Mouse (Mus musculus) cerebellum, postnatal 4 days (tissue): ENCODE data around the gene Sez6l.

Source experiments
- DNase-seq, 2 experiments: peaks; one replicate each; pipeline ENCODE4 v3.0.0; 2022; ENCODE audit warnings: low spot score in 2 of 2, mixed read lengths in 1 of 2

Sez6l gene

DNA sequence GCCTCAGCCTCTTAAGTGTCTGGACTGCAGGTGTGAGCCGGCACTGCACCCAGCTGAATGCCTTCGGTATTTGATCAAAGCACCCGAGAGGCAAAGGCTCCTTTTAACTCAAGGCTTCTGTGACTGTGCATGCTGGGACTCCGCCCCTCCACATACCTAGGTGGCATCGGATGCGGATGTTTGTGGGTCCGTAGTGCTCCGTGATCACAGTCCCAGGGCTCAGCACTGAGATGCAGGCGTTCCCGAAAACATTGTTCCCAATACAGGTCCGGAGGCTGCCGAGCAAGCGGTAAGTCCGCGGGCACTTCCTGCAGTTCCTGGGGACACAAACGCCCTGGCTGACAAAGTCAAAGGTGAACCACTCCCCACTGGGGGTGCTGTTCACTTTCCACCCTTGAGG, 186.0 kb downstream of the Sez6l start:
- DNase-seq: peak in 1 of 2 experiments; percentile 19

DNA sequence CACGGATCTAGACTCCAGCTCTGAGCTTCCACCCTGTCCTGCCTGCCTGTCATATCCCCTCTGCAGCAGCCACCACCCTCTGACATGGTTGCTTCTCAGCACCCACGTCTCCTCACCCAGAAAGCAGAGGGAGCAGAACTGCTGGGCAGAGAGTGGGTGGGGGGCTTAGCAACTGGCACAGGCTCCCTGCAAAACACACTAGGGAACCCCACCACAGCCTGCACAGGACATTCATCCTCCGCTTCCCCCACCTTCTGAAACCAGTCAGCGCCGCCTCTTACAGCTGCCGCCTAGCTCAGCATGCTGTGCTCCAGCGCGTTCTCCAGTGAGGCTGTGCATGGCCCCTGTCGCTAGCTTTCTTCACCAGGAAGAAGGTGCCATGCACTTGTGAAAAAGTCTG, 187.6 kb downstream of the Sez6l start:
- DNase-seq: peak in 1 of 2 experiments; percentile 18

DNA sequence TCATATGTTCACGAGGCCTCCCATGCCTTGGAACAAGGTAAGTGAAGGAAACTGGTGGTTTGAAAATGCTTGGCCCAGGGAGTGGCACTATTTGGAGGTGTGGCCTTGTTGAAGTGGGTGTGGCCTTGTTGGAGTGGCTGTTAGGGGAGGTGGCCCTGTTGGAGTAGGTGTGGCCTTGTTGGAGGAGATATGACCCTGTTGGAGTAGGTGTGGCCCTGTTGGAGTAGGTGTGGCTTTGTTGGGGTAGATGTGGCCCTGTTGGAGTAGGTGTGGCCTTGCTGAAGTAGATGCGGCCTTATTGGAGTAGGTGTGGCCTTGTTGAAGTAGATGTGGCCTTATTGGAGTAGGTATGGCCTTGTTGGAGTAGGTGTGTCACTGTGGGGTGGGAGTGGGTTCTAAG, 191.0 kb downstream of the Sez6l start:
- no peak for DNase-seq

DNA sequence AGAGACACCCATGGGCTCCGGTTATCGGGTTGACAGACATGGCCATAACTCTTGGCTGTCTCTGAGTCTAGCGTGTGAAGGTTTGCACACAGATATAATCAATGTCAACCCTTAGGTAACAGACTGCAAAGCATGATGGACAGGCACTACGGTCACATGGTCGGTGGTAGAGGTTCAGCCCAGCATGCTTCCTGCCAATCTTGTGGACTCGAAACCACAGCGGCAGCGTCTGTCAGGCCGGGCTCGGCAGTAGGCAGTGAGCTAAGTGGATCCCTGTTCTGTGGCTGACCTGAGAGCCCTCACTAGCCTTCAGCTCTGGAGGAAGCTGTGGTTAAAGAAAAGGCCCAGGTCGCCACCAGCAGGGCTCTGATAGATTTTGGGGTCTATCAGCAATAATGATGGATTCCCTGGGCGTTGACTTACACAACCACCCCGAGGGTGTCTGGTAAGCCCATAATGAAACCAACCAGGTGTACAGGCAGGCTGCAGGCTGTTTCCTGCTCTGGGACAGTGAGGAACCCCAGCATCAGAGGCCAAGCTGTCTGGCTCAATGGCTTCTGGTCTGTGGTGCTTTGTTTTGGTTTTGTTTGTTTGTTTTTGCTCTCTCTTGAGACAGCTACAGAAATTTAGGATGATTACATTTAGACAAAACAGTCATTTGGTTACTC, 192.0 kb downstream of the Sez6l start:
- no peak for DNase-seq

DNA sequence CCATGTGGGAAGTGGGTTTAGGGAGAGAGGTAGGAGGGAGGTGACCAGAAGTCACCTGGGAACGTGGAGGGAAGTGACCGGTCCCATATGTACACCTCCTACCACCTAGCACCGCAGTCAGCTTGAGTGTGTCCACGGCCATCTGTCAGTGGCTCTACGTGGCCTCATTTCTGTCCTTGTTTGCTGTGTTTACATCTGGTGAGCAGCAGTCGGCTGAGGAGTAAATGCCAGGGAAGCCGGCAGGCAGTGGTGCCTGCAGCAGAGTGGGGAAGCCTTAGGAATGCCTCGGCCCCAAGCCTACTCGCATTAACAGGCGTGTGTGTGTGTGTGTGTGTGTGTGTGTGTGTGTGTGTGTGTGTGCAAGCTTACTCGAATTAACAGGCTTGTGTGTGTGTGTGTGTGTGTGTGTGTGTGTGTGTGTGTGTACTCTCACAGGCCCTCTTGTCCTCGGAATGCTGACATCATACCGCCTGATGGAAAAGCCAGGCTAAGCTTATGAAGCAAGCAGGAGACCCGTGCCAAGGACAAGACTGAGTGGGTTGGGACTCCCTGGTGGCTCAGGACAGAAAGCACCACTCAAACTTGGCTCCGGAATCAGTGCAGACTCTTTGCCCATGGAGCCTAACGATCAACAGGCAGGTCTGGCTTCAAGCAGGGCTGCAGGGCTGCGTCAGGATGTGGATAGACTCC, 194.2 kb downstream of the Sez6l start:
- no peak for DNase-seq

DNA sequence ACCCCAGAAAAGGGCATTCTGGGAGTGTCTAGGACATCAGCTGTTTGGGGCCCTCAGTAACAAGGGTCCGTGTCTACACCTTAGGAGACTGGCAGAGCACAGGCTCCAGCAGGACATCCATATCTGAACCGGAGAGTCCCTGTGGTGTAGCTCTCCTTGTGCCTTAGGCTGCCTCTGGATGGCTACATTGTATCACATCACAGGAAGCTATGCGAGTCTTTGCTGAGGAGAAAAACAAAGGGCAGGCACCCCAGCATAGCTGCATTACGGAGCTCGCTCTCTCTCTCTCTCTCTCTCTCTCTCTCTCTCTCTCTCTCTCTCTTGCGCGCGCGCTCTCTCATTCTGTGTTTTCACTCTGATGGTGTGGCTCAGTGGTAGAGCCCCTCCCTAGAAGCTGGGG, 194.9 kb downstream of the Sez6l start:
- no peak for DNase-seq

DNA sequence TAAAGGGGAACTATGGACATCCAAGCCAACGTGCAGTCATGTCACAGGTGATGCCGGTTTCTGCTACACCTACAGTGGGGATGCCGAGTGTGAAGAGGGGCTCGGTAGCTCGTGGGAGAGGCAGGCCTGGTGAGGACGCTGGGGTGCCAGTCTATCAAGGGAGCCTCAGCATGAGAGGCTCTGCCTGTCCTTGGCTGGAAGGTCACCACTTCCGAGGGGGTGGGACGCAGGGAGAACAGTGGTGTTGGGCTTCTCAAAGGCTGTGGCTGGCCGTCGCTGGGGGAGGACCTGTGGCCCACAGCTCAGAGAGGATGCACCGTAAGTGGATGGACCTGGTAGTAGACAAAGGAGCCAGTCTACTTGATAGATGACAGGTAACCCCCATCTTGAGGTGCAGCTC, 195.8 kb downstream of the Sez6l start:
- no peak for DNase-seq

DNA sequence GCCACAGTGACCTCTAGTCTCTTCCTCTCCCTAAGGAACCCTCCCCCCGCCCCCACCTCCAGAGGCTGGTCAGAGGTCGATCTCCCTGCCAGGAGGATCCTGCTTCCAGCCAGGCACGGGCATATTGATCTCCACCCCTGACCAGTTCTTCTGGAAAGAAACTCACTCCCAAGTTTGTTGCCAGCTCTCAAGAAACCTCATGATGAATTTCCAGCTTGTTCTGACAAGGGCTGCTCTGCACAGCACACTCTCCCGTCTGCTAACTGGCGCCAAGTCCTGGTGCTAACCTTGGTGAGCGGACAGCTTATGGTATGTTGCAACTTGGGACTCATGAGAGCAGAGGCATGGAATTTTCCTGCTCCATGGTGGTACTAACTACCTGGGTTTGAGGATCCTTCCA, 198.3 kb downstream of the Sez6l start:
- DNase-seq: no peak

DNA sequence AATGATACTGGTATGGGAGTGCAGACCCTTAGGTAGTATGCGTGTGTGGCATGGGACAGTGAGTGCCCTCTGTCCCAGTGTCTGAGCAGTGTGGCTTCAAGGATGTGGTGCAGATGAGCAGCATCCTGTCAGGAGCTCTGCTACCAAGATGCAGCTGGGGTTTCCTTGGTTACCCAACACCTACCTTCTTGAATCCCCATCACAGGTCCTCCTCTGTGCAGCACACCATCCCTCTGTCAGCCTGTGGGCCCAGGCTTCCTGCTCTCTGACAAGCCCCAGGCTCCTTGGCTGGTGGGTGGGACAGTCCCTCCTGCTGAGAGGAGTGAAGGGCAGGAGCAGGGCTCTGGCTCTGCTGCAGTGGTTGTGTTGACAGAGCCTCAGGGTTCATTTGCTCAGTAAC, 199.6 kb downstream of the Sez6l start:
- DNase-seq: no peak

DNA sequence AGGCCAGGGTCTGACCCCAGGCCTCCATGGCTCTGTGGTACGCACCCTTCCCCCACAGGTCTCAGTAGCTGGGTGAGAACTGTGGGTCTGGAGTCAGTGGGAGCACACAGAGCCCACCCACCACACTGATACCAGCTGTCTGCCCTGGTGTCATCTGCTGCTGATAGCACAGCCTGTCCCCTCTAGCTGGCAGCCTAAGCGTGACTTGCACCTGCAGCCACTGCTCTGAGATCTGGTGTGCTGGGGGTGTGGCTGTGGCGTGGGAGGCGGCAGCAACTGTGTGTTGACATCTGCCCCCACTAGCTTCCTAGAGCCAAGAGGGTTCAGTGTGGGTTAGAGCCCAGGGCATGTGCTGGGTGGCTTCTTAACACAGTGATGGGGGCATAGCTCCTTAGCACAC, 200.9 kb downstream of the Sez6l start:
- no peak for DNase-seq

DNA sequence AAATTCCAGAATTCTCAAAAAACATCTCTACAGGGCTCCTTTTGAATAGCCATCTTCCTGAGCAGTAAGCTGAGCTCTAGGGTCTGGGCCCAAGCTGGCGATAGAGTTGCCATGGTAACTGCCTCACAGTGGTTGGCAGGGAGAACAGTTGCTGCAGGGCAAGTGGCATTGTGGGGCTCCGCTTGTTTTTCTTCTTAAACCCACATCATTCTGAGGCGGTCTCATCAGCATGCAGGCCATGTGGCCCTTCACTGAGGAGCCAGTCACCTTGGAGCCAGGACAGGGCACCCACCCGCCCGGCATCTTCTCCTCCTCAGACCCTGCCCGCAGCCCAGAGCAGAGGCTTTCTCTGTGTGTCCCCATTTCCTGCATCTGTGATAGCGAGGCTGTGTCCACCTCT, 205.1 kb downstream of the Sez6l start:
- peak in 1 of 2 experiments; percentile 76 for DNase-seq

DNA sequence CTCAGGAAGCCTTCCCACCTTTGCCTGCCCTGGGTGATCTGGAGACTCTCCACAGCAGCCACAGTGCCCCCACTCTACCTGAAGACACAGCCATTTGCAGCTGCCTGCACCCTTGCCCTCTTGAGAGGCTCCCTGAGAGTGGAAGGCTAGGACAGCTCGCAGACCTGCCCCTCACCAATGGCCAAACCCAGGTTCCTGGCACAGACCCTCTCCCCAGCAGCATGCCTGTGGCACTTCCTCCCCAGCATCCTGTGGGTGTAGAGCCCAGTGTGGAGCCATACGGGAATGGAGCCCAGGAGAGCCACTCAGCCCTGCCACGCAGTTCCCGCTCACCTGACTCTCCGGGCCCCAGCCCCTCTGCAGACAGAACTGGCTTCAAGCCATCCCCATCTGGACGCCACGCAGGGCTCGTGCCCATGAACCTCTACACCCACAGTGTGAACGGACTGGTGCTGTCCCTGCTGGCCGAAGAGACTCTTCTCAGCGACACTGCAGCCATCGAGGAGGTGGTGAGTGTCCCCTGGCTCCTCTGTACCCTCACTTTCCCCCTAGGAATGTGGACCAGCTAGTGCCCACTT, 206.7 kb downstream of the Sez6l start:
- no peak for DNase-seq

DNA sequence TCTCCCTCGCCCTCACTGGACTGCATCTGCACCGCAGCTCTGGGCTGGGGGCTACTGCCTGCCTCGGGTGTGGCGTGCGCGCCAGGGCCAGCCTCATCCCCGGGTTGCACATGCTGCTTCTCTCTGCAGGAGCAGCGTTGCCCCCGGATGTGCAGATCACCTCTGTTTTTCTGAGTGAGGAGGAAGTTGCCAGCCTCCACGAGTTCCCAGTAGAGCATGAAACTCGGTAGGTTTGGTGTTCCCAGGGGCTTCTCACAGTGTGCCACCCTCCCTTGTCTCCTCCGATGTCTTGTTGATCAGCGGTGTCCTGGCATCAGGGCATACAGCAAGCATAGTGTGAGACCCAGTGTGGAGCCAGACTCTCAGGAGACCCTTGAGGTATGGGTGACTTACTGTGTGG, 207.7 kb downstream of the Sez6l start:
- no peak for DNase-seq
